Mouse (Mus musculus) olfactory bulb, adult 2 months (tissue): Measurements from ENCODE around the gene Hnrnph2.

Source experiments
- CTCF ChIP-seq: fragments of 200-500 bp; IDR thresholded peaks from 2 replicates; pipeline ENCODE4 v1.5.1; 2012; ENCODE audit warnings: low read depth, mild to moderate bottlenecking, low read length, moderate library complexity; ENCODE audit not compliant: insufficient read depth
- POLR2A ChIP-seq: fragments of 200-500 bp; IDR thresholded peaks from 2 replicates; pipeline ENCODE4 v1.6.1; 2012; ENCODE audit warnings: mild to moderate bottlenecking, low read depth, low read length, moderate library complexity; ENCODE audit not compliant: insufficient read depth

DNA sequence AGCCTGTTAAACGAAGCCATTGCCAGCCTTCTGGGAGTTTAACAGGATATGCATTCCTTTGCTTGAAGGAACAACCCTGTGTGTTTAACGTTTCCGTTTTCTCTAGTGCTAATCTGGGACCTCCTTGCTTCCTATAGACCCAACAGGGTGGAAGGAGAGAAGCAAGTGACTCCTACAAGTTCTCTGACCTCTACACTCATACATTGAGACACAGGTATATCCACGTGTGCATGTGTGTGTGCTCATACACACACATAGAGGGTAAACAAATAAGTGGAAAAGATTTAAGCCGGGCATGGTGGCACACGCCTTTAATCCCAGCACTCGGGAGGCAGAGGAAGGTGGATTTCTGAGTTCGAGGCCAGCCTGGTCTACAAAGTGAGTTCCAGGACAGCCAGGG lies 46.4 kb downstream of the Hnrnph2 start:
- TF ChIP-seq CTCF (no peak), POLR2A (no peak)
